Mouse (Mus musculus): ENCODE data around the gene Map2k6. TPM values are rescaled to one million over a fixed set of nuclear protein-coding genes. Genes with fewer than 3 reads are reported as not detected.

Map2k6 gene
- polyA plus RNA-seq, 1 experiment: 11.0 TPM

DNA sequence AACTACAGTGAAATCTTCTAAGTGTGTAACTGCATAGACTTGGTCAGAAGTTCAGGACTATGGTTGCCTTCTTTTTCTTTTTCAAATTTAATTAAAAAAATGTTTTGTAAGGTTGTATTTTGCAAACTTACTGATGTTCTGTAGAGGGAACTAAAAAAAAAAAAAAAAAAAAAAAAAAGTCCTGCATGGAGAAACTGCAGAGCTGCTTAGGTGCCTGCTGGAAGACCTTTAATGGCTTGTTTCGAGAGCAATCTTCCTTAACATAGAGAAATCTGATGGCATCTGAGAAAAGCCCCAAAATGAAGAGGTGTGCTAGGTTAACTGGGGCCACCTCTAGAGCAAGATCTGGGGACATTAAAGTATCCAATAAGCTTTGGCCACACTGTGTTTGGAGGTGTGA lies 1.4 kb downstream of the Map2k6 start:
- Histone ChIP-seq H3K27ac (ENCODE audit: insufficient read depth, low read length) (no peak overlapping the region), H3K4me3 (ENCODE audit: insufficient read depth, low read length) (peak overlapping the region; percentile 54), H3K4me1 (ENCODE audit: control insufficient read depth, insufficient read depth, low read length) (peaks cover 2% of the 10 kb centered on the region; the same call in 1 of the 2 replicates)
- no peak for TF ChIP-seq POLR2A (IDR thresholded peaks at IDR 0.05; ENCODE audit: extremely low read depth, insufficient read depth, low read length)
- TF ChIP-seq CTCF (IDR thresholded peaks at IDR 0.05; ENCODE audit: extremely low read depth, insufficient read depth, low read length): no peak

- Histone ChIP-seq H3K4me1 (ENCODE audit: control insufficient read depth, insufficient read depth, low read length) (peaks cover 2% of the 10 kb centered on the region; the same call in 1 of the 2 replicates), H3K4me3 (ENCODE audit: insufficient read depth, low read length) (no peak overlapping the region)
- no peak for TF ChIP-seq CTCF (IDR thresholded peaks at IDR 0.05; ENCODE audit: extremely low read depth, insufficient read depth, low read length)
- no peak for TF ChIP-seq POLR2A (IDR thresholded peaks at IDR 0.05; ENCODE audit: extremely low read depth, insufficient read depth, low read length)
Observed at GRCm38 (mm10) chr11:110402671-110403070, 3.7 kb downstream of the Map2k6 start.

GRCm38 (mm10) chr11:110403602-110404001 lies 4.7 kb downstream of the Map2k6 start:
- Histone ChIP-seq H3K4me1 (ENCODE audit: control insufficient read depth, insufficient read depth, low read length) (peaks cover 2% of the 10 kb centered on the region; the same call in 1 of the 2 replicates), H3K4me3 (ENCODE audit: insufficient read depth, low read length) (no peak overlapping the region), H3K27ac (ENCODE audit: insufficient read depth, low read length) (no peak overlapping the region)
- TF ChIP-seq CTCF (IDR thresholded peaks at IDR 0.05; ENCODE audit: extremely low read depth, insufficient read depth, low read length) (no peak), POLR2A (IDR thresholded peaks at IDR 0.05; ENCODE audit: extremely low read depth, insufficient read depth, low read length) (no peak)

More at GRCm38 (mm10) chr11:110402671-110403070, 3.7 kb downstream of the Map2k6 start:
- no peak overlapping the region for H3K27ac ChIP-seq (ENCODE audit: insufficient read depth, low read length)

DNA sequence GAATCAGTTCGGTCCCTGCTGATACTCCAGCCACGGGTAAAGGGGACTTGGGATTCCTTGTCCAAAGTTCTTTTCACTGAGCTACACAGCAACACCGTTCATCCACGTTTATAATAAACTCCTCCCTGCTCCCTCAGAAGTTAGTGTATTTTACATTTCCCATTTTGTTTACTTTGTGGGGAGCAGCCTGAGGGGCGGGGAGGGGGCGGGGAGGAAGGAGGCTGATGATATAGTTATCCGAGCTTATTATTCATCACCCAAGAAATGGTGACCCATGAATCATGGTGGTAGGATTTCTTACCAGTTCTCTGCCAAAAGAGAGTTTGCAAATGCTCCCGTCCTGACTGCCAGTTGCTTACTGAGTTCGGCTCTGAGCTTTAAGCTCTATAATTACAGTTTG lies 6.7 kb downstream of the Map2k6 start:
- Histone ChIP-seq H3K4me1 (ENCODE audit: control insufficient read depth, insufficient read depth, low read length) (no peaks in the 10 kb centered on the region), H3K27ac (ENCODE audit: insufficient read depth, low read length) (no peak overlapping the region), H3K4me3 (ENCODE audit: insufficient read depth, low read length) (no peak overlapping the region)
- TF ChIP-seq CTCF (IDR thresholded peaks at IDR 0.05; ENCODE audit: extremely low read depth, insufficient read depth, low read length): no peak

DNA sequence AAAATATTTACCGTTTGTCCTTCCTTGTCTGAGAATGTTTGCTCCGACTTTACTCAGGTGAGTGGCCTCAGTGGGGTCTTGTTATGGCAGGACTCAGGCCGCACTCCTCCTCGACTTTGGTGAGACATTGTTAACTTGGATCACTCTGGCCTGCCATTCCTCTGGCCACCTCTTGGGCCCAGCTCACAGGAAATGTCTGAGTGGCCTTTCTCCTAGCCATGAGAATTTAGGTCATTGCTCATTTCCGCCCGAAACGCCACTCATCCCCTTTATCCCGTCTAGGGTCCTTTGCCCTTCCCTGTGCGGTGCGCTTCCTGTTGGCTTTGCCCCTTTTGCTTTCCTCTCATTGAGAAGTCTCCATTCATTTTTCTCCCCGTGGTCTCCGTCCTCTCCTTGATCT lies 10.2 kb downstream of the Map2k6 start:
- TF ChIP-seq CTCF (IDR thresholded peaks at IDR 0.05; ENCODE audit: extremely low read depth, insufficient read depth, low read length) (no peak), POLR2A (IDR thresholded peaks at IDR 0.05; ENCODE audit: extremely low read depth, insufficient read depth, low read length) (no peak)
- Histone ChIP-seq H3K4me3 (ENCODE audit: insufficient read depth, low read length) (no peak overlapping the region), H3K4me1 (ENCODE audit: control insufficient read depth, insufficient read depth, low read length) (no peaks in the 10 kb centered on the region), H3K27ac (ENCODE audit: insufficient read depth, low read length) (no peak overlapping the region)

GRCm38 (mm10) chr11:110409776-110410175 lies 10.9 kb downstream of the Map2k6 start:
- no peaks in the 10 kb centered on the region for H3K4me1 ChIP-seq (ENCODE audit: control insufficient read depth, insufficient read depth, low read length)
- H3K4me3 ChIP-seq (ENCODE audit: insufficient read depth, low read length): no peak overlapping the region
- H3K27ac ChIP-seq (ENCODE audit: insufficient read depth, low read length): no peak overlapping the region
- TF ChIP-seq POLR2A (IDR thresholded peaks at IDR 0.05; ENCODE audit: extremely low read depth, insufficient read depth, low read length) (no peak), CTCF (IDR thresholded peaks at IDR 0.05; ENCODE audit: extremely low read depth, insufficient read depth, low read length) (0 out of 2 replicates have a peak, but pooled peaks have one; percentile 26)

GRCm38 (mm10) chr11:110411596-110411995 lies 12.7 kb downstream of the Map2k6 start:
- TF ChIP-seq CTCF (IDR thresholded peaks at IDR 0.05; ENCODE audit: extremely low read depth, insufficient read depth, low read length) (no peak), POLR2A (IDR thresholded peaks at IDR 0.05; ENCODE audit: extremely low read depth, insufficient read depth, low read length) (no peak)
- H3K4me3 ChIP-seq (ENCODE audit: insufficient read depth, low read length): no peak overlapping the region
- H3K4me1 ChIP-seq (ENCODE audit: control insufficient read depth, insufficient read depth, low read length): no peaks in the 10 kb centered on the region; the same call in 1 of the 2 replicates
- no peak overlapping the region for H3K27ac ChIP-seq (ENCODE audit: insufficient read depth, low read length)

DNA sequence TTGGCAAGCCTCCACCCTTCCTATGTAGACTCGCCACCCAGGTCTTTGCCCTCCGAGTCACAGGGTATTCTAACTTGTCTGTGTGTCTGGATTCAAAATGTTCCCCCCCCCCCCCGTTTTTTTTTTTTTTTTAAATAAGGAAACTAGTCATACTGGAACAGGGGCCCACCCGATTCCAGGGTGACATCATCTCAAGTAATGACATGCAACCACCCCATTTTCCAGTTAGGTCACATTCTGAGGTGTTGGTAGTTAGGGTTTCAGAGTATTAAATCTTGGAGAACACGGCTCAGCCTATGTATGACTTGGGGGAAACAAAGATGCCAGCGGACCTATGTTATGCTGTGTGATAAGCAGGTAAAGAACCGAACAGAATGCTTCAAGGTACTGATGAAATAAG lies 15.3 kb downstream of the Map2k6 start:
- Histone ChIP-seq H3K27ac (ENCODE audit: insufficient read depth, low read length) (no peak overlapping the region), H3K4me1 (ENCODE audit: control insufficient read depth, insufficient read depth, low read length) (no peaks in the 10 kb centered on the region; the same call in none of the 2 replicates), H3K4me3 (ENCODE audit: insufficient read depth, low read length) (no peak overlapping the region)
- TF ChIP-seq CTCF (IDR thresholded peaks at IDR 0.05; ENCODE audit: extremely low read depth, insufficient read depth, low read length): no peak
- no peak for TF ChIP-seq POLR2A (IDR thresholded peaks at IDR 0.05; ENCODE audit: extremely low read depth, insufficient read depth, low read length)

DNA sequence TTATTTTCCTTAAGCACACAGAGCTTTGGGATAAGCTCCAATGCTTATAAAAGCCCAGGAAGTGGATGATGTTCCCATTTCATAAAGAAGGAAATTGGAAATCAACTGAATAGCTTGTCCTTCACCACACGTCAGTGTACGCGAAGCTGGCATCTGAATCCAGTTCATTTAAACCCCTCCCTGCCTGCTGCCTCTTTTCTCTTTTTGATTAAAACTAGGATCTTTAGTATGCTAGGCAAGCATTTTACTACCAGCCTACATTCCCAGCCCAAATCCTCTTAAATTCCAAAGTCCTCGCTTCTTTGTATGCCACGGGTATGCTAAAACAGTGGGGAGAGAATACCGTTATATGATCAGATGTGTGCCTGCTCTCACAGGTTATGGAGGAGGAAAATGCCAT lies 17.8 kb downstream of the Map2k6 start:
- TF ChIP-seq POLR2A (IDR thresholded peaks at IDR 0.05; ENCODE audit: extremely low read depth, insufficient read depth, low read length) (no peak), CTCF (IDR thresholded peaks at IDR 0.05; ENCODE audit: extremely low read depth, insufficient read depth, low read length) (no peak)
- H3K27ac ChIP-seq (ENCODE audit: insufficient read depth, low read length): no peak overlapping the region
- H3K4me3 ChIP-seq (ENCODE audit: insufficient read depth, low read length): no peak overlapping the region
- no peaks in the 10 kb centered on the region; the same call in none of the 2 replicates for H3K4me1 ChIP-seq (ENCODE audit: control insufficient read depth, insufficient read depth, low read length)

- H3K4me1 ChIP-seq (ENCODE audit: control insufficient read depth, insufficient read depth, low read length): no peaks in the 10 kb centered on the region; the same call in none of the 2 replicates
- H3K27ac ChIP-seq (ENCODE audit: insufficient read depth, low read length): no peak overlapping the region
- no peak overlapping the region for H3K4me3 ChIP-seq (ENCODE audit: insufficient read depth, low read length)
- no peak for TF ChIP-seq CTCF (IDR thresholded peaks at IDR 0.05; ENCODE audit: extremely low read depth, insufficient read depth, low read length)
- no peak for TF ChIP-seq POLR2A (IDR thresholded peaks at IDR 0.05; ENCODE audit: extremely low read depth, insufficient read depth, low read length)
Observed at GRCm38 (mm10) chr11:110420463-110420862, 21.5 kb downstream of the Map2k6 start.
